Mouse (Mus musculus) kidney, postnatal 14 days (tissue): Measurements from ENCODE around the gene Cryzl2.

Experiments
- DNase-seq: peaks from one replicate; pipeline ENCODE4 v3.0.0; 2022; ENCODE audit warnings: mixed read lengths

The Cryzl2 gene

GRCm38 (mm10) chr1:157480090-157480489, 21.7 kb downstream of the Cryzl2 start:
- DNase-seq: no peak

GRCm38 (mm10) chr1:157480901-157481300, 22.5 kb downstream of the Cryzl2 start:
- DNase-seq: no peak

- DNase-seq: no peak
Observed at GRCm38 (mm10) chr1:157481666-157482065, 23.3 kb downstream of the Cryzl2 start.

- no peak for DNase-seq
Observed at GRCm38 (mm10) chr1:157484161-157484560, 25.8 kb downstream of the Cryzl2 start.

GRCm38 (mm10) chr1:157500657-157501056, 42.3 kb downstream of the Cryzl2 start:
- DNase-seq: no peak

GRCm38 (mm10) chr1:157501352-157501945, 43.1 kb downstream of the Cryzl2 start:
- DNase-seq: no peak

GRCm38 (mm10) chr1:157503071-157503470, 44.7 kb downstream of the Cryzl2 start:
- DNase-seq: no peak

GRCm38 (mm10) chr1:157506522-157506921, 48.1 kb downstream of the Cryzl2 start, which contains the start of gene Sec16b:
TSS of gene Sec16b (plus strand) at chr1:157506728.
- DNase-seq: peak; percentile 14

GRCm38 (mm10) chr1:157506995-157507595, 48.7 kb downstream of the Cryzl2 start:
- DNase-seq: peak; percentile 21

- DNase-seq: peak; percentile 6
Observed at GRCm38 (mm10) chr1:157507814-157508213, 49.4 kb downstream of the Cryzl2 start.

GRCm38 (mm10) chr1:157512690-157513448, 54.5 kb downstream of the Cryzl2 start:
- no peak for DNase-seq

- DNase-seq: no peak
Observed at GRCm38 (mm10) chr1:157513559-157513958, 55.2 kb downstream of the Cryzl2 start.

- no peak for DNase-seq
Observed at GRCm38 (mm10) chr1:157514298-157514697, 55.9 kb downstream of the Cryzl2 start.

- no peak for DNase-seq
Observed at GRCm38 (mm10) chr1:157516838-157517808, 58.7 kb downstream of the Cryzl2 start.

GRCm38 (mm10) chr1:157518111-157518523, 59.7 kb downstream of the Cryzl2 start:
- peak; percentile 84 for DNase-seq

- DNase-seq: no peak
Observed at GRCm38 (mm10) chr1:157519396-157519795, 61.0 kb downstream of the Cryzl2 start.

GRCm38 (mm10) chr1:157522322-157522721, 63.9 kb downstream of the Cryzl2 start:
- DNase-seq: no peak

GRCm38 (mm10) chr1:157524775-157525174, 66.4 kb downstream of the Cryzl2 start:
- no peak for DNase-seq

GRCm38 (mm10) chr1:157525692-157526354, 67.4 kb downstream of the Cryzl2 start:
- peak; percentile 36 for DNase-seq

GRCm38 (mm10) chr1:157526625-157527024, 68.2 kb downstream of the Cryzl2 start:
- no peak for DNase-seq

- DNase-seq: no peak
Observed at GRCm38 (mm10) chr1:157532826-157533460, 74.6 kb downstream of the Cryzl2 start.

GRCm38 (mm10) chr1:157535571-157535970, 77.2 kb downstream of the Cryzl2 start:
- DNase-seq: no peak
